Mouse (Mus musculus) gastrocnemius, postnatal 10 days (tissue): ENCODE data around the gene Sp110. TPM values are rescaled to one million over a fixed set of nuclear protein-coding genes. Genes with fewer than 3 reads are reported as not detected.
"Not testable (repeated sequence)": the region's sequence is repeated elsewhere in the genome, so short reads cannot be mapped to it uniquely, and the experiment has no call there.

Experiments used
- DNase-seq: peaks from one replicate; pipeline ENCODE4 v3.0.0; 2021; ENCODE audit warnings: mixed read lengths
- total RNA-seq, 2 experiments: library from RNA; stranded (reverse); gene quantifications; 2 replicates each; pipeline ENCODE4 v1.2.3; 2021

The Sp110 gene
- total RNA-seq, 2 experiments from 2014 or later, result 1.0 to 1.1 TPM

- DNase-seq, result not testable (repeated sequence)
Measured at GRCm38 (mm10) chr1:85546442-85546841, 52.2 kb downstream of the Sp110 start.

GRCm38 (mm10) chr1:85543818-85544217 lies 54.8 kb downstream of the Sp110 start:
- not testable (repeated sequence) for DNase-seq

- not testable (repeated sequence) for DNase-seq
Measured at GRCm38 (mm10) chr1:85528451-85529110, 70.0 kb downstream of the Sp110 start.

Other genes starting within 250 kb of the Sp110 start
- gene G530012D18Rik, start 23.1 kb downstream of the Sp110 start, total RNA-seq, result not detected
- gene Sp140, start 1.6 kb upstream of the Sp110 start, total RNA-seq, result under 1 TPM; 0.87 to 0.90 TPM
- 1 to 10 TPM; 2.5 to 4.4 TPM for gene Sp100, start 51.2 kb upstream of the Sp110 start, total RNA-seq
- 1 to 10 TPM in 1 of 2 experiments, under 1 TPM in 1; 0.42 to 1.6 TPM for gene A630001G21Rik, start 179.8 kb upstream of the Sp110 start, total RNA-seq
- gene Cab39, start 194.6 kb upstream of the Sp110 start, total RNA-seq, result 10 to 100 TPM; 68.8 to 86.6 TPM